Mouse (Mus musculus) small intestine, adult 10 weeks (tissue): ENCODE measurements around the gene Mtmr1. TPM values are rescaled to one million over a fixed set of nuclear protein-coding genes. Genes with fewer than 3 reads are reported as not detected.

ENCODE experiments used
- polyA plus RNA-seq: library from polyadenylated mRNA; stranded (reverse); fragments of 350-450 nt; fragmentation: Illumina TruSeq; extraction: RNeasy Lipid Tissue Mini Kit (QIAGEN cat#74804); gene quantifications from one replicate; pipeline ENCODE4 v1.2.3, GENCODE M21; 2014; ENCODE audit warnings: low replicate concordance

Mtmr1 gene
- 39.1 TPM for polyA plus RNA-seq

GRCm38 (mm10) chrX:71364554-71364991, at the start of gene Mtmr1:
Gene Mtmr1 (plus strand): TSS chrX:71364760.

Other genes starting within 250 kb of the Mtmr1 start
- gene Mtm1, start 154.0 kb upstream of the Mtmr1 start, polyA plus RNA-seq: 75.6 TPM
- 3.4 TPM for gene Cd99l2, start 128.1 kb downstream of the Mtmr1 start, polyA plus RNA-seq
- 179 TPM for gene Hmgb3, start 191.2 kb downstream of the Mtmr1 start, polyA plus RNA-seq